Comparison of ENCODE assay signal across 8 mouse cellular contexts in genomic region chr1:52524150-52524549, GRCm38 (mm10). TPM values are rescaled to one million over a fixed set of nuclear protein-coding genes. Genes with fewer than 3 reads are reported as not detected.
DNase-seq lines count a peak whose midpoint lies in the region; TF ChIP-seq lines count a peak whose summit lies in the region.
"Had no signal": no experiment of that assay in that cellular context is flagged by ENCODE, and none has a peak within 500 bp of the region (broad histone marks: within the 10 kb centered on the region; RNA-seq: fewer than 3 reads in every experiment).

No protein-coding gene starts in this region.

- DNase-seq in right cerebral cortex, adult 18-20 months: peak; percentile 71
- DNase-seq in right cerebral cortex, postnatal 14 days: no peak
- peak; percentile 35 to 65 for DNase-seq in frontal cortex, postnatal 36 days (ENCODE audit: low spot score in 2 of 2)
- peak; percentile 29 to 36 for DNase-seq in left cerebral cortex, adult 18-20 months (ENCODE audit: low spot score in 2 of 2)
- no peak for DNase-seq in thymus, postnatal 14 days
- no peak for DNase-seq in adrenal gland, postnatal 36 days
- DNase-seq in gastrocnemius, adult 2 months: no peak
- DNase-seq: adrenal gland, postnatal 10 days had no signal

- no peak for TF ChIP-seq CTCF in gastrocnemius, adult 2 months (IDR thresholded peaks at IDR 0.05)

- intact Hi-C loops in gastrocnemius, adult 2 months (cut with DNase I): no loop called here

- H3K4me3 ChIP-seq in gastrocnemius, adult 2 months: no peak overlapping the region

- H3K27ac ChIP-seq in gastrocnemius, adult 2 months: no peak overlapping the region

RNA-seq across cellular contexts. Expression of gene Nab1, which starts 23.7 kb away (rescaled TPM):
- total RNA-seq in left cerebral cortex, adult 18-20 months (2021): 10 to 100 TPM; 37.3 to 41.6 TPM
- 10 to 100 TPM; 59.5 to 62.7 TPM for total RNA-seq in adrenal gland, postnatal 36 days (2021)
- 10 to 100 TPM in 1 of 2 experiments, 1 to 10 TPM in 1; 9.4 to 11.3 TPM for total RNA-seq in gastrocnemius, adult 2 months (2021)

Comparison
In these comparisons a context has a peak if more than half of its experiments do, and no peak if none do; other contexts are left out.
1. DNase-seq: peak in right cerebral cortex, adult 18-20 months (single experiment), frontal cortex, postnatal 36 days (2 of 2) and left cerebral cortex, adult 18-20 months (2 of 2); none in right cerebral cortex, postnatal 14 days (single experiment), thymus, postnatal 14 days (single experiment), adrenal gland, postnatal 36 days (0 of 2) and gastrocnemius, adult 2 months (single experiment).